Mouse (Mus musculus) liver, embryonic 14.5 days (tissue): ENCODE data around the gene Gm45713.

Source experiments
- CTCF ChIP-seq: IDR thresholded peaks from 2 replicates; pipeline ENCODE4 v1.5.1; 2016; ENCODE audit warnings: antibody characterized with exemption, low read depth, control low read depth
- EP300 ChIP-seq: IDR thresholded peaks from 2 replicates; pipeline ENCODE4 v1.6.1; 2016; ENCODE audit warnings: antibody characterized with exemption, low read depth

GRCm38 (mm10) chr7:45175398-45175797, 39.4 kb upstream of the Gm45713 start:
- no peak for TF ChIP-seq CTCF
- TF ChIP-seq EP300: no peak
